Mouse (Mus musculus) heart, postnatal 0 days (tissue): ENCODE data around the gene St3gal3.

Experiments
- CTCF ChIP-seq: IDR thresholded peaks from 2 replicates; pipeline ENCODE4 v1.5.1; 2016; ENCODE audit warnings: antibody characterized with exemption, control low read depth, low read depth
- EP300 ChIP-seq: IDR thresholded peaks from 2 replicates; pipeline ENCODE4 v1.6.1; 2016; ENCODE audit warnings: antibody characterized with exemption, low read depth

- TF ChIP-seq CTCF (no peak), EP300 (no peak)
Observed at GRCm38 (mm10) chr4:117921358-117921757, 213.4 kb downstream of the St3gal3 start.
